Mouse (Mus musculus) urinary bladder, postnatal 25 days (tissue): ENCODE results near the gene Ube2e3.

ENCODE experiments used
- DNase-seq: peaks from one replicate; pipeline ENCODE4 v3.0.0; 2022; ENCODE audit warnings: low spot score

The Ube2e3 gene

DNA sequence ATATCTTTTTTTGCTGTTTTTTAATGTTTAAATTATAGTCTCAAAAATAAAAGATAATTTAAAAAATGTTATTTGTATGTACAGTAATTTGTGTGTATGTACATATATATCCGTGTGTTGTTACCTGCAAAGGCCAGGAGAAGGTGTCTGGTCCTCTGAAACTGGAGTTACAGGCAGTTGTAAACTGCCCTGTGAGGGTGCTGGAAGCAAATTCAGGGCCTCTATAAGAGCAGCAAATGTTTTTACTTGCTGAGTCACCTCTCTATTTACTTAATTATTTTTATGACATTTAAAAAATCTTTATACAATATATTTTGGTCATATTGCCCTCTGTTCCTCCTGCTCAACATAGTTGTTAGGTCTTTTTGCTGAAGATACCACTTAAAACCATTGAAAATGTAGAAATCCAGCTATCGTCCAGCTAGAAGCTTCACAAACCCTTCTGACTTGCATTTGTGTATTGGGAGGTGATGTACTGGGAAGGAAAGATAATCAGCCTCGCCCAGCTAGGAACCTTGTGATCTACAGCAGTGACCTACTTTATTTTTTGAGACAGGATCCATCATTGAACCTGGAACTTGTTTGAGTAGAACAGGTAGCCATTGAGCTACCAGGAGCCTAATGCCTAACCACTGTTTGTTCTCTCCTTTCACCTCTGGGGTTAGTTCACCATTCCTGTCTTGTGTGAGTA, 15.0 kb downstream of the Ube2e3 start:
- no peak for DNase-seq

GRCm38 (mm10) chr2:78886446-78886845, 18.5 kb downstream of the Ube2e3 start:
- DNase-seq = no peak

DNA sequence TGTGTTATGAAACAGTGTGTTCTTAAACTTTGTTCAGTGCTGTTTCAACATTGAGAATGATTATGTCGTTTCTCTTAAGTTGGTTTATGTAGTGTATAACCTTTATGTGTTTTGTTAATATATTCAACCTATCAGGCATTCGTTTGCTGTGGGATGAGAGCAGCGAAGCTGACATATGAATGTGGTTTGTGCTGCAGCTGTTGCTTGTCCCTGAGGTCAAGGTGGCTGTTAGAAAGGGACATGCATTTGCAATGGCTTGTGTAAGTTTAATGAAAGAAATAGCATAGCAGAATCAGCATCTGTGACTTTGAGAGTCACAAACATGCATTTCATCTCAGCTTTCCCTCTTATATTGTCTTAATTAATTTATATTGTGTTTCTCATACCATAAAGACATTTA, 20.3 kb downstream of the Ube2e3 start:
- no peak for DNase-seq

DNA sequence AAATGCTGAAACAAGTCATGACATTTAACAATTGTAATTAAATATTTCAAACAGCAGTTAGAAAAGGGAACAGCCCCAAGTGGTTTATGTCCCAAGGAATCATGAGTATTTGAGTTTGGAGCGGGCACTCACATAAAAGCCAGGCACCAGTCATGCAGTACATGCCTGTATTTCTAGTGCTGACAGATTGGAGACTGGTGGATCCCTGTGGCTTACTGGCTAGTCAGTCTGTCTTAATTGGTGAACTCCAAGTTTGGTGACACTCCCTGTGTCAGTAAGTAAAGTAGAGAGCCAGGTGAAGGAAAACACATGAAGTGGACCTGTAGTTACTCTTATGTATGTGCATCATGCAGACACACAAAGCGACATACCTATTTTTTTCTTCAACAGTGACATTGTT, 27.3 kb downstream of the Ube2e3 start:
- DNase-seq = no peak

DNA sequence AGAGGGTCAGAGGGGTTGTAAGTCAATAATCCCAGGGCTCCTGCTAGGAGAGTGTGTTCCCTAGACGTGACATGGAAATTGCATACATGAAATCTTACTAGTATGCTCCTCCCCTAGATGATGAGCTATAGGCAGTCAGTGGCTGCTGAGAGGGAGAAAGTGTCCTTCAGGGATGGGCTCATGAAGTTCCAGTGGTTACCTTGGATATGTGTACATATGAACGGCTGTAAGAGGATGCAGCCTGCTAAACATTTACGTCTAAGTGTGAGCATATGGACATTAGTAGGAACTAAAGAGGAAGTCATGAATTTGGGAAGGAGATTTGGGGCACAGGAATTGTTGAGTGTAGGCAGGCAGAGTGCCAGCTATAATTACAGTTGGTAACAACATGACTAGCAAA, 38.0 kb downstream of the Ube2e3 start:
- no peak for DNase-seq

DNA sequence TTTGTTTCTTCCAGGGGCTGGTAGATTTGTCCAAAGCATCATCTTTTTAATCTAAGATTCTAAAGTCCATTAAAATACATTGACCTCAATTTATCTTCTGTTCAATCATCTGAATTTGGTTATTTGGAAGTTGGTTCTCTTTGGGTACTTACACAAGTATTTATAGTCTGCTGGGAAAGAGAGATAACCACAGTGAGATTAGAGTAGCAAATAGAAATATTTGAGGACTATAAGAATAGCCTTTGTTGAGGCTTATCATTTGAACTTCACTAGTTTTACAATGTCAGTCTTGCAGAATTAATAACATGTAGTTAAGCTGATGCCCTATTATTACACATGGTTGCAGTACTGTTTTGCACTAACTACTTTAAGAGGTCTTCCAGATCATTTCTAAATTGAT, 43.6 kb downstream of the Ube2e3 start:
- DNase-seq = no peak

DNA sequence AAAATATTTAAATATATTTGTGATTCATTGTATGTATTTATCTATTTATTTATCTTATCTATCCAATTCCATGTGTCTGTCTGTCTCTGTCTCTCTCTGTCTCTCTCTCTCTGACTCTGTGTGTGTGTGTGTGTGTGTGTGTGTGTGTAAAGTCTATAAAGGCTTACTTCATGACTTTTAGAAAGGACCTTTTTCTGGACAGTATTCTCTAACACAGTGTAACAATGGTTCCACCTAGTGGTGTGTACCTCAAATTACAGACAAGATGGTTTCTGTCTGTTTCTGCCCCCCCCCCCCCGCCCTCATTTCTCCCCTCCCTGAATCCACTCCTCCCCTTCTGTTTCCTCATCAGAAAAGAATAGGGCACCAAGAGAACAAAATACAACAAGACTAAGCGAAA, 46.9 kb downstream of the Ube2e3 start:
- no peak for DNase-seq

- DNase-seq = no peak
Measured at GRCm38 (mm10) chr2:78922980-78923674, 55.2 kb downstream of the Ube2e3 start.

- DNase-seq = no peak
Measured at GRCm38 (mm10) chr2:78925807-78926206, 57.9 kb downstream of the Ube2e3 start.

DNA sequence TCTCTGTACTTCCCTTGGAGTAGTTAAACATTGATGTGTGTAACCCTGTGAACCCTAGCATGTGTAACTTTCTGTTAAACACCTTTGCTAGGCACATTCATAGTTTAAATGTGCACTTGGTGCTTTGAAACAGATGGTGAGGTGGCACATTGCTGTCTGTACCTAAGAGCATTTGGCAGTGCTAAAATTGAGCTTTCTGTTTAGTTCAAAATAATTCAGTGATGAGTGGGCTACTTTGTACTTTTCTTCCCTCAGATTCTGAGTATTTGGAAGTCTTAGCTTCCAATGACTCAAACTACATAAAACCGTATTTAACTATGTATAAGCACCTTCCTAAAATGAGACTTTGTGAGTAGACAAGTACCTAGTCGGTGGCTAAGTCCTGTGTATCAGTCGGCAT, 59.7 kb downstream of the Ube2e3 start:
- no peak for DNase-seq

- DNase-seq = no peak
Measured at GRCm38 (mm10) chr2:78928080-78928479, 60.2 kb downstream of the Ube2e3 start.

- DNase-seq = no peak
Measured at GRCm38 (mm10) chr2:78931358-78931757, 63.4 kb downstream of the Ube2e3 start.

GRCm38 (mm10) chr2:78959451-78959850, 91.5 kb downstream of the Ube2e3 start:
- DNase-seq = no peak

DNA sequence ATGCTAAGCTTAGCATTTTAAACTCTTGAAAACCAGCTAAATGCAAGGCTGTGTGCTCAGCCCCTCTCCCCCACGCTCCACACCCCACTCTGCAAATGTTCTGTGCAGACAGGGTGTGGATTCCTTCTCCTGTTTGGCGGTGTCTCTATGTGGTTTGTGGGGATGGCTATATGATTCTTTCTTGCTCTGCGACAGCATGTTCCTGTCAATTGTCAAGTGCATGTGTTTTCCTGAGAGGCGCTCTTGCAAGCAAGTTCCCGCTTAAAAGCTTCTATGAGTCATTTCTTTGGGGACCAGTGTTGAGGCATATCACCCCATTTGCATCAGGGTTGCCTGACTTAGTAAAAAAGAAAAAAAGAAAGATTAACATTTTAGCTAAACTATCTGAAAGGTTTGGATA, 92.4 kb downstream of the Ube2e3 start:
- DNase-seq = no peak

DNA sequence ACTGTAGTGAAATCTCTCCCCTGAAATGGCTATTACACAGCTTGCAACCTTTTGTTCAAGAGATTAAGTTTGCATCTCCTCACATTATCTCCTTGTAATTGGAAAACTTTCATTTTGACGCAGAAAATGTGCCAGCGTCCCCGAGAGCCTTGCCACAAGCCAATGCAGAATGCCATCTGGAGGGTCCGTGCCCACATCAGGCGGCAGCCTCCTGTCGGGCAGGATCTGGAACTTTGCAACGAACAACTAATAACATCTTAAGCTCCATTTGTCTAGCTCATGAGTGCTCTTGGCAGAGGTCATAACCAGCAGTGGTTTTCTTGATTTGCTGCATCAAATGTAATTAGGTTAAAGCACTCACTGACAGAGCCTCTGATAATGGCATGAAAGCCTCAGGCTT, 93.1 kb downstream of the Ube2e3 start:
- DNase-seq = no peak

GRCm38 (mm10) chr2:78961580-78961979, 93.7 kb downstream of the Ube2e3 start:
- no peak for DNase-seq

- DNase-seq = no peak
Measured at GRCm38 (mm10) chr2:78964995-78965394, 97.1 kb downstream of the Ube2e3 start.

DNA sequence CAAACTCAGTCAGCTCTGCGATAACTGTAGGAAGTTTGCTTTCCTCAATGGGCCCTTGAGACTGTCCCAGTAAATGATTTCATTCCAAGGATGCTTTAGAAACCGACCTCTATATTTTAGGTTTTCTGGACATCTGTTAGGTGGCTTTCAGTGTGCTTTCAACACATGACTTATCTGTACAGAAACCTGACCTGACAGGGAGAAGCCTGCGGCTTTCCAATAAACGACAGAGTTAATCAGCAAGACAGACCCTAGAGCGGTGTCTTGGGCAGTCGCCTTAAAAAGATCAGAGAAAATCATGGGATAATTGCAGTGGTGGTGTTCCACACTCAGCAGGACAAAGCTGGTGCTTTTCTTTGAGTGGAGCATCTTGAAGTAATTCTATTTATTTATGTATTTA, 97.5 kb downstream of the Ube2e3 start:
- no peak for DNase-seq

- no peak for DNase-seq
Measured at GRCm38 (mm10) chr2:78970088-78970487, 102.2 kb downstream of the Ube2e3 start.
